Mouse (Mus musculus): ENCODE measurements around the gene Gm20532.

DNA sequence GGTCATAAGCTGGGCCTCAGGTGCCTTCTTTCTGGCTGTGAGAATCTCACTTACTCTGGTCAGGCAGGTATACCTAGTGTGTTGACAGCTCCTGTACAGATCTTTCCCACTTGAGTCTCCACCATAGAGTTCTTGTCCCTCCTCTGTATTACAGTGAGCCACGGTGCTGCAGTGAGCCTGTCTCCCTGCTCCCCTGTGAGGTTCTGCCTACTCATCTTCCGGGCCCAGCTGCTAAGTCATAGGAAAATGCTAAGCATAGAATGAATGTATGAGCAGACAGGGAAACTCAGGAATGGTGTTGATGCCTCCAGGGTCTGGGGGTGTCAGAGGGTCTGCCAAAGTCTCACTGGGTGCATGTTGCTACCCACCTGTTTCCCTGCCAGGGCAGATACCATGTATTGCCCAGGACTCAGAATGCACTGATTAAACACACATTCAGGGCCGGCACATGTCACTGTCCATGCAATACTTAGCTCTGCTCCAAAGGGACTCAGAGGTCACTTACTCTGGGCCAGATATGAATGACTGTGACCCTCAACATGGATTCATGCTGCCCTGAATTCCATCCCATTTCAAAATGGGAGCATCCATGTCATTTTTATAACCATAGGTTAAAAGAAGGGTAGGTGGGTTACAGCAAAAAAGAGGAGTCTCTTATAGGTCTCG, 29.2 kb downstream of the Gm20532 start:
- TF ChIP-seq POLR2A (IDR thresholded peaks at IDR 0.05; ENCODE audit: low read depth, low read length) = no peak
- TF ChIP-seq CTCF (IDR thresholded peaks at IDR 0.05; ENCODE audit: borderline replicate concordance, insufficient read depth, low read length) = no peak

Data from embryonic fibroblast, embryonic 13.5 days (primary cell).